Mouse (Mus musculus) liver, postnatal 0 days (tissue): ENCODE measurements at regions not wholly inside any gene's neighbourhood (a gene's known extent, or its start where the extent isn't known, plus 50 kb on each side); places are given as distances from the start of the nearest gene placed in this dataset.

Source experiments
- CTCF ChIP-seq: sonication (generic); IDR thresholded peaks from 2 replicates; pipeline ENCODE4 v1.5.1; 2016; ENCODE audit warnings: antibody characterized with exemption, low read depth
- EP300 ChIP-seq: IDR thresholded peaks from 2 replicates; pipeline ENCODE4 v1.6.1; 2016; ENCODE audit warnings: antibody characterized with exemption, low read depth, mild to moderate bottlenecking

GRCm38 (mm10) chr4:94256026-94256425 lies 300.3 kb upstream of the Gm10306 start:
- TF ChIP-seq CTCF (no peak), EP300 (no peak)
